Mouse (Mus musculus): ENCODE measurements around the gene Katnb1.

The Katnb1 gene

DNA sequence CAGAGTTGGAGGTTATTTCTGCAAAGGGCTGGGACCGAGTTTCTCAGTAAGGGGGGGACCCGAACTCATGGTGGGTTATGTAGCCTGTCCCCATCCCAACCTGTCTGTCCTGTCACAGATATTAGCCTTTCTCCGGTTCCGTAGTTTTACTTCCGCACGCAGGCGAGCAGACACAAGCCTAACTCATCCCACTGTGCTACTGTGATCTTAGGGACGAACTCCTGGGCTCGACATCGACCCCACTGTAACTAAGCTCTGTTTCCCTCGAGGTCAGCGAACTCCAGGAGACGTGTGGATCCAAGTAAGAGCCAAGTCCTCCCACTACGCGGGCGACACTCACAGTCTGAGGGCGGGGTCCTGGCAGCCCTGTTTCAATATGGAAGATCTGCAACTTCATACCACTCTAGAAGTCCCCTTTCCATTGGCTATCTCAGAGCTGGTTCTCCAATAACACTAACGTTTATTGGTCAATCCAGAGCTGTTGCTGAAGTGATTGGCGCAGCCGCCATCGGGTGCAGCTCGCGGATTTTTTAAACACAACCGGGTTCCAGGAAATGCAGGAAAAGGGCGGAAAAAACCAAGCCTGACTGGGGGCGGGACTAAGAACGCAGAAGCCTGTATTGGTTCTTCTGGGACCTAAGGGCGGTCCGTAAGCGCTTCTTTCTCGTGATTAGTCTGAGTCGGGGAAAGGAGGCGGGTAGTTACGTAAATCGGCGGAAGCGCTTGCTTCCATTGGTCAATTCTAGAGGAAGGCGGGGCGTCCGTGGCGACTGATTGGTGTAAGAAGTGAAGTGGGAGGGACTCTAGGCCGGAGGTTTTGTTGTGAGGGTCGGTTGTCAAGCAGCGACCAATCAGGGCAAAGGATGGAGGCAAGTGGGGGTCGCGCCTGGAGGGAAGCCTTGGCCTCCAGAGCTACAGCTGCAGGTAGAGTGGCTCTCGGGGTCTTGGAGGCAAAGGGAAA, at the start of gene Katnb1:
Gene Katnb1 (plus strand): TSS at position 806 of the 961 bp plus-strand sequence.
- DNase-seq, result peak; percentile 100

DNA sequence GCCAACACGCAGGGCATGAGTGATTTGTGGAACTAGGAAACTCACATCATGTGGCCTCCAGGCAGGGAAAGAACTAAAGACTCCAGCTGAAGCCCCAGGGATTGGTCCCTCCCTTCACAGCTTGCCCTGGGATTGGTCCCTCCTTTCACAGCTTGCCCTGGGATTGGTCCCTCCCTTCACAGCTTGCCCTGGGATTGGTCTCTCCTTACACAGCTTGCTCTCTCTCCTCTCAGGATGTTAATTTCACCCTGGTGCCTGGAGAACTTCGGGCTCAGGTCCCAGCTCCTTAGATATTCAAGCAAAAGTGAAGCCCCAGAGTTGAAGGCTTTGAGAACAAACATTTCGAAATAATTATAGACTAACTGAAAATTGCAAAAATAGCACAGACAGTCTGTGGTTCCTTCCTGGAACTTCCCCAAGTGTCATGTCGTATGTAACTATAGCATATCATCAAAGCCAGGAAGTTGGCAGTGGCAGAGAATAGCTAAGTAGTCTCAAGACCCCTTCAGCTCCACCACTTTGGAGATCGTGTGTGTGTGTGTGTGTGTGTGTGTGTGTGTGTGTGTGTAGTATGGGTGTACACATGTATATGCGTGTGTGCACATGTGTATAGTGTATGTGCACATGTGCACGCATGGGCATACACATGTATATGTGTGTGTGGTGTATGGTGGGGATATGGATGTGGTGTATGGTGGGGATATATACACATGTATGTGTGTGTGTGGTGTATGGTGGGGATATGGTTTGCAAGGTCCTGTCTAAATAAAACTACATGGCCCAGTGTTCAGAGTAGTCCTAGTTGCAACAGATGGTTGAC, 43.7 kb upstream of the Katnb1 start:
- no peak for DNase-seq

DNA sequence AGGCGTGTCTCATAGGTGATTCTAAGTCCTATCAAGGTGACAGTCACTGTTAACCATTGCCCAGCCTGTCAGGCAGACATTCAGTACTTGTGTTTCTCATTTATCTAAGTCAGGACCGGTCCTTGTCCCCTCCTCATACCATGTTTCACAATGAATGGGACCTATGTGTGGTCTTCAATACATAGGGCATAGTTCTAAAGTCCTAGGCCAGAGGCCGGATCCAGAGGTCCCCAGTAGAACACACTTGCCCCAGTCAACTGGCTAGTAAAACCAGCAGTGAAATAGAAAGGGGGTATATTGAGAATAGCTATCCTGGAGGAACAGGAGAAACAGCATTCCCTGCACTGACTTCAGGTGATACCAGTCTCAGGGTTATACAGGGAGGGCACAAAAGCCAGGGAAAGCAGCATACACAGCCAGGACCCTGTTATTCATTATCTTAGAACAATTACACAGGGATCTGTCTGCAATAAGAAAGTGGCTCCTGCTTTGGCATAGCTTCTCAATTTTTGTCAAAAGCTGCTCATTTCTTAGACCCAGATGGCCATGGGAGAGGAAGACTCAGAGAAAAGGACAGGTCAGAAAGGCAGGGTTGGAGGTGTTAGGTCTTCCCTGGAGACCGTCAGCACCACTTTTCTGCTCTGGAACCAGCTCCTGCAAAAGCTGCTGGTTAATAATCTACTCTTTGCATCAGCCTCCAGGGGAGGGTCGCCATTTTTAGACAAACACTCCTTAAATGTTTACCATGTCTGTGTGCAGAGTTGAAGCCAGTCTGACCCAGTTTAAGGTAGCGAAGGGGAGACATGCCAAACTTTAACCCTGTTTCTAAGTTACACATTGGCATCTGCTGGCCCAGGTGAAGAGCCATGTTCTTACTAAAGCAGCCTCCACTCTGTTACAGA, 38.9 kb upstream of the Katnb1 start:
- DNase-seq, result no peak

DNA sequence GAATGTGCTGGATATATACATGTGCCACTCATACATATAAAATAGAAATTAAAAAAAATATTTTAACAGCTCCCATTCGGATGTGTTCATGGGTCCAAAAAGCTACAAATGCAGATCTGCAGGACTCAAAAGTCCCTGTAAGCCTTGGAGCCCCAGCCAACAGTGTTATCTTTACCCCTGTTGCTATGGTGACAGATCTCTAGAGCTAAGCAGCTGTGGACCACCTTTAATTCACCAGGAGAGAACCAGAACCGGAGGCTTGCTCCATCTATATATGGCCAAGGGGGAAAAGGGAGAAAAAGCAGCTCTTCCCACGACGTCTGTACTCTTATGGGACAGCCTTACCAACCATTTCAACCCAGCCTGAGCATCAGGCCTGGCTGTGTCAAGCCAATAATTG, 36.2 kb upstream of the Katnb1 start:
- DNase-seq, result no peak

DNA sequence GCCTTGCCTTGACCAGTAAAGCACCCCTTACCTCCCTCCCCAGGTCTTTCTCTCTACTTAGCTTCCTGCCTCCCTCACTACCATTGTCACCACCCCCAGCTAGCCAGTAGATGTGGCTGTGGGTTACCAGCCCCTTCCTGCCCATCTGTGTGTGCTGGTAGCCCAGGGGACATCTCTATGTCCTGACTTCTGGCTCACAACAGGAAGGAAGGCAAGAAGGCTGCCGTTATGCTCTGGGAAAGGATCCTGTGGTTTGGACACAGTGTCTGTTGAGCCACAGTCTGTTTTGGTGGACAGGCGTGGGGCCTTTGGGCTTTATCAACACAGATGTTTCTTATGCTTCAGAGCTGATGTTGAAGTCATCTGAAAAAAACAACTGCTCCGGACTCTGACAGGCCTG, 34.0 kb upstream of the Katnb1 start:
- no peak for DNase-seq

DNA sequence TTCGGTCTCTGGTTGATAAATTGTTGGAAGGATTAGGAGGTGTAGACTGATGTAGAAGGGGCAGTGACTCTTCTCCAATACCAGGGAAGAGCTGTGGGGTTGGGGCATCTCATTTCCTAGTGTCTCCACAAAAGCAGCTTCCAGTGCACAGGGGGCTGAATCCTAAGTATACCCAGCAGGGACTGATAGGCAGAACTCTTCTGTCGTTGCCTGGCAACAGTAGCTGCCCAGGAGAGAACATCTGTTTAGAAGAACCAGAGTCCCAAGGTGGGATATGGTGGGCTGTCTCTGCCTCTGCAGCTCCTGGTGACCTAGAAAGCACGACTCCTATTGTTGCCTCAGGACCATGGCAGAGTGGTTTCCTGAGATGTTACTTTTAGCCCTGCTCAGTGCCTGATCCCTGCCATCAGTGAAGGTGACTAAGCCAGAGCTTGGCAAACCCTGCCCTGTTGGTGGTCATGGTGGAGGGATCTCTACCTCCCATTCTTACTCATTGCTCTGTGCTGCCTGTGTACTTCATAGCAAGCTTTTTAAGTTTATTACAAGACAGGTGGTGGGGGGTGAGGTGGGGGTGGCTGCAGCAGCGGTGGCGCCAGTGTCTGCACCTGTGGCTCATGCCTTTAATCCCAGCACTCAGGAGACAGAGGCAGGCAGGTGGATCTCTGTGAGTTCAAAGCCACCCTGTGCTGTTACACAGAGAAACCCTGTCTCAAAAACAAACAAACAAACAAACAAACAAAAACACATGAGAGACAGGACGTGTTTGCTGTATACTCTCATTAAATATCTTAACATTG, 32.9 kb upstream of the Katnb1 start:
- no peak for DNase-seq

DNA sequence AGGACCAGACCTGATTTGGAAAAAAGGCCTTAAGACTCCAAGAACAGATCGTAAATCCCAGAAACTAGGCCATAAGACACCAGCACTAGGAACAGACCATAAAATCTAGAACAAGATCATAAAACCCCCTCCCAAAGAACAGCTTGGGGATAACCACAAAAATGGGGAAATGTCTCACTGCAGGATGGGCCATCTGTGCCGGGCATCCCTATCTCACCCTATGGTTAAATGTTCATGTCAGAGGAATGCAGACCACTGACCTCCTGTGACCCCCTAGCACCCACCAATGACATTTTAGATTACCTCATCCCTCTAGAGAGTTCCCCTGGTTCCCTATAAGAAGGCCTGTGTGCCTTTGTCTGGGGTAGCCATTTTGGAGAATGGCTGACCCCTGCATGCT, 31.4 kb upstream of the Katnb1 start:
- no peak for DNase-seq

DNA sequence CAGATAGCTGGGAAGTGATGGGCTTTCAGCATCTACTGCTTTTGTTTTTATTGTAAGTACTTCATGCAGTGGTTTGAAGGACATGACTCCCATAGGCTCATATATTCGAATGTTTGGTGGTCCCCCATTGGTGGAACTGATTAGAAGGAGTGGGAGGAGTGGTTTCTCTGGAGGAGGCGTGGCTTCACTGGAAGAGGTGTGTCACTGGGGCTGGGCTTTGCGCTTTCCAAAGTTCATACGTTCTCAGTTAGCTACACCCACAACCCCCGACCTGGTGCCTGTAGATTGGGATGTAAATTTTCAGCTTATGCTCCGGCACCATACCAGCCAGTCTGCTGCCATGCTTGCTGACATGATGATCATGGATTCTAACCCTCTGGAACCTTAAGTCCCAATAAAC, 26.5 kb upstream of the Katnb1 start:
- no peak for DNase-seq

DNA sequence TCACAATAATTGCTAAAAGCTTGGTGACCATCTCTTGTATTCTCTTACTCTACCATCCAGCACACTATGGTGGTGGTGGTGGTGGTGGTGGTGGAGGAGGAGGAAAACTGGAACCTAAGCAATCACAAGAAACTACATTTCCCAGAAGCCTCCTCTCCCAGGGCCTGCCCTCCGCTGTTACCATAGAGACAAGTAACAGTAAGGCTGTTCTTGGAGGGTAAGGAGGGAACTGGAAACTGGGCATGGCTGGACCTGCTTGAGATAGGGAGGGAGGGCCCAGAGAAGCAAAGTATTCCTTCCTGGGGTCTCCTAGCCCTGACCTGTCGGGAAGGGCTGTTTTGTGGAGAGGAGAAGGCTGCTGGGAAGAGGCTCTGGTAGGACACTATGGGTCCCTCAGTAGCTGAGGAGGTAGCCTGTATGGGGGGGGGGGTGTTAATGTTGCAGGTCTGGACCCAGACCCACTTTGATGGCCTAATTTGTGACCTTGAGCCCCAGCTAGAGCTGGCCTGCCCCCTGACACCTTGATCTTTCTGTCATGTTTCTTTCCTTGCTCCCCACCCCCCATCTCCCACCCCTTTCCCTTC, 26.0 kb upstream of the Katnb1 start, which contains the start of gene Drc7:
Gene Drc7 (plus strand): TSS at position 177 of the 584 bp plus-strand sequence.
- DNase-seq, result no peak

DNA sequence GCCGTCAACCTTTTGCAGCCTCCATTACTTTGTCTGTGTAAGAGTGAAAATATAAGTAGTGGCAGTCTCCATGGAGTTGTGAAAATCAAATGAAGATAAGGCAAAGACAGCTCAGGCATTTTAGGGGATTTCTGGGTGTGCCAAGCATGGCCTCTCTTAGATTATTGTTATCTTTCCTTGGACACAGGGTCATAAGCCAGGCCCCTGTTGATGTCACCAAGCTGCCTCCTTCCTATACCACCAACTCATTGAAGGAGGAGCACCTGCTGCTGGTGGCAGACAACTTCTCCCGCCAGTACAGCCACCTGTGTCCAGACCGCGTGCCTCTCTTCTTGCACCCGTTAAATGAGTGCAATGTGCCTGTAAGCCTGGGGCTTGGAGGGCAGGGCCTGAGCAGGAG, 24.6 kb upstream of the Katnb1 start:
- DNase-seq, result no peak

DNA sequence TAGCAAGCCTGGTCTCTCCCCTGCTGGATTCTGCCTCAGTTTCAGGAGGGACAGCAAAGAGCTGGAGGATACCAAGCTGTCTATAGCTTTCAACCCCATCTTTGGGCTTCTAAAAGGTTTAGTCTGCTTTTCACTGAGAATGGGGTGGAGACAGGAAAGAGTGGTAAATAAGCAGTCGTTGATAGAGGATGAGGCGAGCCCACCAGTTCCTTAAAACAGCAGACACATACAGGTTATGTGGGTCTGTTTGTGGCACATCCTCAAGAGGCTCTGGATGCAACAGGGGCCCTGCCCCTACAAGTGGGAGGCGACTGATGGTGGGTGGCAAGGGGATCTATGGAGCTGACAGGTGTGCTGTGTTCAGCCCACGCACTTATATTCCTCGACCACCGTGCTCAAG, 22.3 kb upstream of the Katnb1 start:
- DNase-seq, result no peak

DNA sequence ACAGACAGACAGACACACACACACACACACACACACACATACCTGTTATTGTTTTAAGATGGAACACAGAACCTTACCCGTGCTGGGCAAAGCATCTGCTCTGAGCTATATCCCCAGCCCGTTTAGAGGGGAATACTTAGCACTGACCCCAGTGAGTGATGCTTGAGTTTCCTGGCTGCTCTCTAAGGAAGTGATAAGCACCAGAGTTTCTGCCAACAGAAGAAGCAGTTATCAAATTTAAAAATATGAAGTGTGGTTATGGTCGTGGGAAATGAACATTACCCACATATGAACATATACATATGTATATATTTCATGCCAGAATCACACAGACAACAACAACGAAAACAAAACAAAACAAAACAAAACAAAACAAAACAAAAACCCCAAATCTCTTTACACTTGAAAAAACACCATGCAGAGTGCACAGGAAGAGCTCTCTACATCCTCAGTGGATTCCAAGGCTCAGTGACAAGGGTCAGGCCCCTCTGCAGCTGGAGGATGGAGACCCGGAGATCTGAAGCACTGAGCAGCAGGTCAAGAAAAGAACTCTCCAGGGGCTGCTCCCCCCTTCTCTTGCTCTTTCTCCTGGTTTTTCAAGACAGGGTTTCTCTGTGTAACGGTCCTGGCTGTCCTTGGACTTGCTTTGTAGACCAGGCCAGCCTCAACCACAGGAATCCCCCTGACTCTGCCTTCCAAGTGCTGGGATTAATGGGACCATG, 21.0 kb upstream of the Katnb1 start:
- no peak for DNase-seq

DNA sequence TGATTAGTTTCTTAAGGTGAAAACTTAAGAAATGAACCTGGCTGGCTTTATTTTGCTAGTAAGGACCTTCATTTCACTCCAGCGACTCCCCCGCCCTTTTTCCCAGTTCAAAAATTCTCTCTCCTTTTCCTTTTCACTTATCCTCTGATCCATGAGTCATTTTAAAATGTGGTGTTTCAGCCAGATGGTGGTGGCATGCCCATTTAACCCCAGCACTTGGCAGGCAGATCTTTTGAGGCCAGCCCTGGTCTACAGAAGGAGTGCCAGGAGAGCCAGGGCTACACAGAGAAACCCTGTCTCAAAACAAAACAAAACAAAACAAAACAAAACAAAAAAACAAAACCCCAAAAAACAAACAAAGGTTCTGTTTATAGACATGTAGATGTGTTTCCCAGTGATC, 16.5 kb upstream of the Katnb1 start:
- DNase-seq, result peak; percentile 66

DNA sequence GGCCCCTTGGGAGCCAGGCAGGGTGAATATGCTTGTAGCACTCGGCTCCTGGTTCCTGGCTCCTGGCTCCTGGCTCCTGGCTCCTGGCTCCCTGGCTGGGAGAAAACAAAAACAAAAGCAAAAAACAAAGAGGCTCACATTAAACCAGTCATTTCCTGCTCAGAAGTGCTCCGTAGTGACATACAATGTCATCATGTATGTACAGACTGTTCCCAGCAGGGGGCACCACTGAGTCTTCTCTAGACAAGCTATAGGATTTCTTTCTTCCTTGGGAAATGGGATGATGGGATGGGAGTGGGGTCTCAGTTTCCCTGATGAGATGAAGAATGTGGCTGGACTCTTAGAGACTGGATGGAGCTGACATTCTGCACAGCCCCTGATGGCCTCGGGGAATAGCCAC, 13.4 kb upstream of the Katnb1 start:
- DNase-seq, result peak; percentile 33

DNA sequence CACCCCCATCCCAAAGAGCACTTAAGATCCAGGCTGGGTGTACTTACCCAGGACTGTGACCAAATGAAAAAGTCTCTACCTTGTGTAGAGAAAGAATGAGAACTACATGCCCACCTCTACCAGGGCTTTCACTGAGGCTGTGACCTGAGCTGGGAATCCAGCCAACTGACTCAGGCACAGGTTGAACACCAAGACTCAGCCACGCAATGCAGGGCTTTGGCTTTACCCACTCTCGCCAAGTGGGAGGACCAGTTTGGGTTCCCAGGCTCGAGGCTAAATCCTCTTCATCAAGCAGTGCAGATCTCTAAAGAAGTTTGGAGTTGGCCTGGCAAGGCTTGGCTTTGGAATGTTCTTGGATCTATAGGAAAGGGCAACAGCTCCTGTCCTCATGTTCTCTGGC, 5.5 kb upstream of the Katnb1 start:
- peak; percentile 47 for DNase-seq

DNA sequence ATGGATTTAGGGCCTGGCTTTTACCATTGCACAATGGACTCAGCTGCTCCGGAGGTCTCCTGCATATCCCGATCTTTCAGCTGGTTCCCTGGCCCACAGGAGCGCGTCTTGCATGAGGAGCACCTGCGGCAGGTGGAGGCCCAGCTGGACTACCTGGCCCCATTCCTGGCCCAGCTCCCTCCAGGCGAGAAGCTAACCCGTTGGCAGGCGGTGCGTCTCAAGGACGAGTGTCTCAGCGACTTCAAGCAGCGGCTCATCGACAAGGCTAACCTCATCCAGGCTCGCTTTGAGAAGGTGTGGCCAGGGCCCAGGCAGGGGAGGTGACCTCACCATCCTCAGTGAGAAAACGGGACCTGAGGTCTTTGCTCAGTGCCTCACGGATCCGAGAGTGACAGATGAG, 4.8 kb upstream of the Katnb1 start:
- peak; percentile 85 for DNase-seq

DNA sequence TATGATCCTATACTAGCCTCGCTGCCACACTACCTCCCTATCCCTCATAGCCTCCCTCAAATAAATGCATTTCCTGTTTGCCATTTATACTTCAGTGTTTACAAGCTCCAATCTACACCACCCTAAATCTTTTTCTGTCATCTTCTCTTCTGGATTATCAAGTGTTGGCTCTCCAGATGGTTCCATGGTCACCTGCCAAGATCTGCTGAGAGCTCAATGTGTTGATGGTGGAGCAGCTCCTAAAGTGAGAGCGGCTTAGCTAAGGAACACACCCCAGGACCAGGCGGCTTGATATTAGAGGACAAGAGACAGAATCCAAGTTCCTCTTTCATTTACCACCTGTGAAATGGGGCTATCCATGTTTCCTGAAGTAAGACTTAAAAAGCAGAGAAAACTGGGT, 2.9 kb upstream of the Katnb1 start:
- peak; percentile 67 for DNase-seq

DNA sequence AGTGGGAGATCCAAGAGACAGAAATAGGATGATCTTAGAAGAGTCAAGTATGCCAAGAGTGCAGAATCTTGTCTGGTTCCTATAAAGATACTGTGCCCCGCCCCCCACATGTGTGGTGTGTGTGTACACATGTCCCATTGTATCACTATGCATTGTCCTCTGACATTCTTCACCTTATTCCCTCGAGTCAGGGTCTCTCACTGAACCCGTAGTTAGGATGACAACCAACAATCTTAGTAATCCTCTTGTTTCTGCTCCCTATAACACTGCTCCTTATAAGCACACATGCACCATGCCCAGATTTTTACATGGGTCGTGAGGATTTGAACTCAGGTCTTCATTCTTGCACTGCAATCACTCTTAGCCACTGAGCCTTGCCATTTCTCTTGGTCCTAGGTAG, 1.7 kb upstream of the Katnb1 start:
- peak; percentile 53 for DNase-seq

DNA sequence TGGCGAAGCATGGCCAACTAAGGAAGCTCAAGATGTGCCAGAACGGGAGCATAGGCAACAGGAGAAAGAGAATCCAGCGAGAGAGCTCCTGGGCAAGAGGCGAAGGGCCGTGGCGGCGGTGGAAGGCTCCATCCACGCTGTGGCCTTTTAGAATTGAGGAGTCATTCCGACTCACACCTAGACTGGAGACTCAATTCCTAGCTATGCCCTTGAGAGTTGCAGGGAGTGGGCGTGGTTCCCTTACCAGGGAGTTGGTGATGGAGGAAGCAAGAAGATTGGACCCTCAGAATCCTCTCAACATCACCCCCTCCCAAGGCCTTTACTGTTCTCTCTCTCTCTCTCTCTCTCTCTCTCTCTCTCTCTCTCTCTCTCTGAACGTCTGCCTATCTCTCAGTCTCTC, 664 bp downstream of the Katnb1 start:
- peak; percentile 66 for DNase-seq

DNA sequence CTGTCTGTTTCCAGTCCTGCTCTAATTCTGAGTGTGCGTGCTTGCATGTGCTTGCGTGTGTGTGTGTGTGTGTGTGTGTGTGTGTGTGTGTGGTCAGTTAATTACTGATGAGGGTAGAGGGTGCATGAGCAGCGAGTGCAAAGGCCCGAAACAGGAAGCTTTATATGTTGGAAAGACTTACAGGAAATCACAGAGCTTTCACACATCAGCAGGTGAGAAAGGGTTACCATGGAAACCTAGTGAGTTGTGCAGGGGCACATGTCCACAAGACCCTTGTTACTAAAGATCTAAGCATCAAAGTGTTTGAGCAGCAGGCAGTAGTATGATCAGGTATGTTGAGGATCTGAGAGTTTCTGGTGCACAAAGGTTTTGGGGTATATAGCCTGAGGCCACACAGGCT, 3.3 kb downstream of the Katnb1 start:
- no peak for DNase-seq

All from cerebellum, adult 11-12 months (tissue).